Mouse (Mus musculus) kidney, adult 2 months (tissue): ENCODE measurements around the gene Ube4b.

Source experiments
- CTCF ChIP-seq: fragments of 200-500 bp; conservative IDR thresholded peaks from 2 replicates; pipeline ENCODE4 v1.5.1; 2011; ENCODE audit warnings: low read depth, mild to moderate bottlenecking, control low read depth, low read length, moderate library complexity, mixed read lengths; ENCODE audit not compliant: insufficient read depth, insufficient read length
- POLR2A ChIP-seq: fragments of 200-500 bp; IDR thresholded peaks from one replicate; pipeline ENCODE4 v1.6.1; 2011; ENCODE audit warnings: low read depth, low read length, control low read depth

DNA sequence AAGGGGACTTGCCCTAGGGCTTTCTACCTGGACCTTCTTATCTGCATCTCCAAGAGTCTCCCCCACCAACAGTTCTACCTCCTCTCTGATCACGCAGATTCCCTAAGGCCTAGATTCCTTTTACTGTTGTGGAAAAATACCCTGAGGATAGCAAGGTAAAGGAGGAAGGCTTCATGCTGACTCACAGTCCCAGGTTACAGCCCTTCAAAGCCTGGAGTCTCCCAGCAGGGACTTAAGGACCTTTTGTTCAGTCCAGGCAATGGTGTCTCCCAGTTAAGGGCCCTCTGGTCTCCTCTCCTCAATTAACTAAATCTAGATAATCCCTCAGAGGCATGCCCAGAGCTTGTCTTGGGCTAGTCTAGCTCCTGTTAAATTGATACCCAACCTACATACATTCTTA lies 19.8 kb upstream of the Ube4b start:
- TF ChIP-seq CTCF (no peak), POLR2A (no peak)
